Mouse (Mus musculus) kidney, postnatal 4 days (tissue): ENCODE measurements around the gene Csk.

Experiments
- DNase-seq, 2 experiments: peaks; one replicate each; pipeline ENCODE4 v3.0.0; 2021; ENCODE audit warnings: mixed read lengths in 2 of 2

The Csk gene

DNA sequence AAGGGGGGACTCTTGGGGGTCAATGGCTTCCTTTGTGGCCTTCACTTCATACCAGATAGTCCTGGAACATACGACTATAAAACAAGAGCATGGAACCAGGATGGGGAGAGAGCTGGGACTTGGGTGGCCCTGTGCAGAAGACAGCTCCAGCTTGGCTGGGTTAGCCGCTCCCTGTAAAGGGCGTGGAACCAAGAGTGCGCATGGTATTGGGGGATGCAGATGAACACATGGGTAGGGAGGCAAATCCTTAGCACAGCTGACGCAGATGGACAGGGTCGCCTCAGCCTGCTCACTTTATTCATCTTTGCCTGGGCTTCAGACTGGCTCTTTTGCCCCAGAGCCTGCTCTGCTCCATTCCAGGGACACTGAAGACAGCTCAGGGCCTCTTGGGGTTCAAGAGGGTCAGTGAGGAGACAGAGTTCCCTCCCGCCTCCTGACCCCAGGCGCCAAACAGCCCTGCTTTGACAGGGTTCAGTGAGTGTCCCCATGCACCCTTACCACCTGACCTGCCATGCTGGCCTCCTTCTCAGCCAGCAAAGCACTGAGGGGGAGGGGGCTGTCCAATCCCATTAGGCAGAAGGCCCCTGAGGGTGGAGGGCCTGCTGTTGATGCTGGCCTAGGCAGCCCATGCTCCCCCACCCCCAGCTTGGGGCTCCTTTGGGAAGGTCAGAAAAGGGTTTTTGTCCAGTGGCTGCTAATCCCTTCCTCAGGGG, 54.4 kb downstream of the Csk start:
- peak in 1 of 2 experiments; percentile 31 for DNase-seq

DNA sequence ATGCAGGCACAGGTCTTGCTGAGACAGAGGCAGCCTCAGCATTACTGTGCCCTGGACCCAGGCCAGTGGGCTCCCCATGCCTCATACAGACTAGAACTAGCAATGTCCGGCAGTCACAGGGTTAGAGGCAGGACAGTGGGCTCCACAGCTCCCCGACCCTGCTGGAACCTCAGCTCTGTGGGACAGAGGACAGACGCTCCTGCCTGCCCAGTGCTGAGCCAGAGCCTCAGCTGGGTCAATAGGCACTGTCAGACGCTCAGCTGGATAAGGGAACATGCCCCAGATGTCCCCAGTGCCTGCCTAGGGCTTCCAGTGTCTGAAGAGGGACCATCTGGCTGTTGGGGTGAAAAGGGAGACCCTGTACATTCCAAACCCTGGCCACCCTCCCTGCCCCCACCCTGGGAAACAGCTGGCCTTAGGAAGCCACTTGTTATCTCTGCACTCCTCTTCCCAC, 55.5 kb downstream of the Csk start:
- DNase-seq = peak in 1 of 2 experiments; percentile 40

GRCm38 (mm10) chr9:57597265-57597664, 56.2 kb downstream of the Csk start:
- no peak for DNase-seq

GRCm38 (mm10) chr9:57594174-57594509, 59.3 kb downstream of the Csk start:
- DNase-seq = no peak

- DNase-seq = peak; percentile 57 to 73
Measured at GRCm38 (mm10) chr9:57593454-57594173, 59.8 kb downstream of the Csk start.

DNA sequence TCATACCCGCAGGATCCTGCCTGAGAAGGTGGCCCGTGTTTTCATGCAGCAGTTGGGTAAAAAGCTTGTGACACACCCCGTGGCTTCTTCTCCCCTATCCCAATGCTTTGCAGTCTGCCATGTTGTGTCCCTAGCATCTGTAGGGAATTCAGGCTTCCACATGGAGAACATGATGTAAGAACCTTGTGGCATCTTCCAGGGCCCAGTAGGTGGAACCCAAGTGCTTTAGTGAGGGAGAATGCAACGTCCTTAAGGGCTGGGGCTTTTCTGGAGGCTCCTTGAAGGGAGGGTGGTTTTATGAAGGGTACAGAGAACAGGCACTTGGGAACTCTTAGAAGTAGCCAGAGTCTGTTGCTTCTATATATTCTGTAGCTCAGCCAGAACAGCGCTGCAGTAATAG, 62.7 kb downstream of the Csk start:
- no peak for DNase-seq

GRCm38 (mm10) chr9:57589224-57590126, 64.0 kb downstream of the Csk start, which contains the start of gene Ulk3:
TSS of gene Ulk3 (plus strand) at chr9:57589452.
- DNase-seq = peak; percentile 84 to 90

- no peak for DNase-seq
Measured at GRCm38 (mm10) chr9:57584991-57585390, 68.4 kb downstream of the Csk start.

DNA sequence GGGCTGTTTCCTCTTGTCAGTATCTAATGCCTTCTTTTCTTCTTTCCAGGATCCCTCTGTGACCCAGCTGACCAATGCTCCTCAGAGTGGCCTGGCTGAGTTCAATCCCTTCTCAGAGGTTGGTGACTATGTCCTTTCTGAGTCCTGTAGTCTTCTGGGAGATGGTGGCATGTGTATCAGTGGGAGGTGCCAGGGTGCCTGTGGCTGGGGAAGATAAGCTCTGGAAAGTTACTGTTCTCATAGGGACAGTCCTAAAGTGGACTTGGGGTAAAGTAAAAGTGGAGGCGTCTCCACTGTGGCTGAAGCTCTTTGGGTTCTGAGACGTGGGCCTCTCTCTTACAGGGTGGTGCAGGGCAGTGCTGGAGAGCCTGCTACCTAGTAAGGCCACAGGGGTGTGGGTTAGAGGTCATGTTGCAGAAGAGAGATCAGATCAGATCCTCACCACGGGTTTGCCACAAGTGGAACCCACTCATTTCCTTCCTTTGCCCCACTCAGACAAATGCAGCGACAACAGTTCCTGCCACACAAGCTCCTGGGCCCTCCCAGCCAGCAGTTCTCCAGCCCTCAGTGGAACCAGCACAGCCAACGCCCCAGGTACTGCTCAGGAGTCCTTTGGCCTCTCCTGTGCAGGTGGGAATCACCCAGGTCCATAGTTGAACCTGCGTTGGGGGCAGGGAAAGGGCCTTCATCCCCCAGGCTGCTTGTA, 76.1 kb downstream of the Csk start:
- DNase-seq = no peak
